Mouse (Mus musculus) hindbrain, embryonic 13.5 days (tissue): ENCODE data around the gene Rsph10b. TPM values are rescaled to one million over a fixed set of nuclear protein-coding genes. Genes with fewer than 3 reads are reported as not detected.

Experiments
- ATAC-seq: fragments of 200-750 bp; cut with Nextera tagmentation; 2 replicates; pipeline ENCODE4 v1.8.0; 2017; ENCODE audit warnings: moderate TSS enrichment; ENCODE audit not compliant: low FRiP score
- H3K27ac ChIP-seq: fragments of 300-500 bp; sonication (generic); 2 replicates; pipeline ENCODE4 v1.5.1; 2015; ENCODE audit warnings: inconsistent platforms, mild to moderate bottlenecking, moderate library complexity
- H3K27me3 ChIP-seq: fragments of 300-500 bp; sonication (generic); 2 replicates; pipeline ENCODE4 v1.6.1; 2015; ENCODE audit warnings: mild to moderate bottlenecking, inconsistent platforms
- H3K36me3 ChIP-seq: fragments of 300-500 bp; sonication (generic); 2 replicates; pipeline ENCODE4 v1.6.1; 2015; ENCODE audit warnings: mild to moderate bottlenecking, inconsistent platforms
- H3K4me1 ChIP-seq: fragments of 300-500 bp; sonication (generic); replicated peaks from 2 replicates; pipeline ENCODE4 v1.6.1; 2015; ENCODE audit warnings: inconsistent platforms
- H3K4me2 ChIP-seq: fragments of 300-500 bp; sonication (generic); 2 replicates; pipeline ENCODE4 v1.6.1; 2015; ENCODE audit warnings: inconsistent platforms, mild to moderate bottlenecking, moderate library complexity
- H3K4me3 ChIP-seq: fragments of 300-500 bp; sonication (generic); 2 replicates; pipeline ENCODE4 v1.5.1; 2015; ENCODE audit warnings: mild to moderate bottlenecking, inconsistent platforms
- H3K9ac ChIP-seq: fragments of 300-500 bp; sonication (generic); 2 replicates; pipeline ENCODE4 v1.6.1; 2015; ENCODE audit warnings: mild to moderate bottlenecking, inconsistent platforms
- H3K9me3 ChIP-seq: fragments of 300-500 bp; sonication (generic); 2 replicates; pipeline ENCODE4 v1.6.1; 2016; ENCODE audit warnings: inconsistent platforms
- WGBS: fragments of 180-500 bp; shearing (Covaris S2); methylation state at CpG from one replicate; pipeline ENCODE4 v1.1.7; 2015; 5-methylcytosine and 5-hydroxymethylcytosine counted together
- polyA plus RNA-seq: library from polyadenylated mRNA; unstranded; fragments of >200 nt; fragmentation: Nextera tagmentation; extraction: Ambion mirVana; gene quantifications from 2 replicates; pipeline ENCODE4 v1.2.1, GENCODE M21; 2015

Rsph10b gene
- polyA plus RNA-seq = 3.1 and 3.2 TPM in 2 replicates

DNA sequence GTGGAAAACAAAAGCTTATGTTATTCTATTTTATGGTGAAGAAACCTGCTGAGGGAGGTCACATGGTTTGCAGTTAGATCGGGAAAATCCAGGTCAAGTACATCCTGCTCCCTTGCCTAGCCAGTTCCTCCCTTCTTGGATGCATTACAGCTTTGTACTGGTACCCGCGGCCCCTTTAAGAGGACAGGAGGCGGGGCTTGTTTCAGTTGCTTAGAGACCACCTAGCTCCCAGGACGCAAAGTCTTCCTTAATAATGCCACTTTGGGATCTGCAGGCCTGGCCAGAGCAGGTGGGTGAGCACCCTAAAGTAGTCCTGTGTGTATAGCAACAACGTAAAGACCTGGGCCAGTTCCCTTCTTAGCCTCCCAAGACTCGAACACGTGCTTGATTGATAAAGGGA lies at the start of gene Rsph10b:
Gene Rsph10b (plus strand): TSS at position 205 of the 400 bp plus-strand sequence.
- Histone ChIP-seq H3K27ac (no peak within 1 kb of the TSS), H3K4me2 (0 out of 2 replicates have a peak within 1 kb of the TSS, but pooled peaks have one; percentile 22), H3K4me1 (peaks cover 4% of the 10 kb centered on the region; the same call in 1 of the 2 replicates), H3K4me3 (0 out of 2 replicates have a peak within 1 kb of the TSS, but pooled peaks have one; percentile 6), H3K9ac (no peak within 1 kb of the TSS), H3K27me3 (no peaks in the 10 kb centered on the region), H3K36me3 (peaks cover 46% of the 10 kb centered on the region), H3K9me3 (no peaks in the 10 kb centered on the region)
- no peak for ATAC-seq
- WGBS = 15% methylated on average over 8 of the region's 8 CpGs

- Histone ChIP-seq H3K27me3 (no peaks in the 10 kb centered on the region), H3K9me3 (no peaks in the 10 kb centered on the region), H3K36me3 (peaks cover 99% of the 10 kb centered on the region), H3K9ac (no peak overlapping the region), H3K4me2 (no peak overlapping the region), H3K4me3 (no peak overlapping the region), H3K27ac (no peak overlapping the region), H3K4me1 (no peaks in the 10 kb centered on the region)
- ATAC-seq = no peak
- WGBS = 97% methylated on average over 3 of the region's 3 CpGs
Observed at GRCm38 (mm10) chr5:143885274-143885673, 47.6 kb upstream of the Rsph10b start.

GRCm38 (mm10) chr5:143890741-143891140 lies 42.1 kb upstream of the Rsph10b start:
- H3K4me3 ChIP-seq = no peak overlapping the region
- H3K27ac ChIP-seq = no peak overlapping the region
- no peak for ATAC-seq
- no peak overlapping the region for H3K4me2 ChIP-seq
- H3K27me3 ChIP-seq = no peaks in the 10 kb centered on the region
- H3K36me3 ChIP-seq = peaks cover 95% of the 10 kb centered on the region
- no peaks in the 10 kb centered on the region for H3K9me3 ChIP-seq
- H3K9ac ChIP-seq = no peak overlapping the region
- no peaks in the 10 kb centered on the region for H3K4me1 ChIP-seq
- WGBS = 92% methylated on average over 6 of the region's 6 CpGs

DNA sequence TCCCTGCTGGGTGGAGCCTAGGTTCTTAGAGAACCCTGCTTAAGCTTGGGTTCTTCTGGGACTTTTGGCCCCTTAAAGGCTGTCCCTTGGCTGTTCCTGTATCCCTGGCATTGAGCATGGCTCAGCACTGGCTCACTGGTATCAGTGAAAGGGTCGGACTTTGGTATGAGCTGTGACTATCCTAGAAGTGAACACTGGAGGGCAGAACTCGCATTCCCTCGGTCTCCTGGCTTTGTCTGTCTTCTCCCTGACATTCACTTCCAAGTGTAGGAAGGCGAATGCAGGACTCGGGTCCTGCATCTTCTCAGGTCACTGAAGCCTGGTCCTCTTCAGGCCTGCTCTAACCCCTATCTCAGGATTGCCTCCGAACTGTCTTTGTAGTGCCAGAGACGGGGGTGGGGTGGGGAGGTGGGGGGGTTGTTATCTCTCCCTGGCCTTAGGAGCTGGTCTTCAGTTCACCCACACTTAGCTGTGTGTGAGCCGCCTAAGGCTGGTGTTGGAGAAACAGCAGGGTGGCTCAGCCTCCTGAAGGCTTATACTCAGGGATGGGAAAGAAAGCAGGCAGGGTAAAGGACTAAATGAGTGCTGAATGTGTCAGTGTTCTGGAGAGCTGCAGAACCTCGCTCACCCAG lies 40.5 kb upstream of the Rsph10b start:
- Histone ChIP-seq H3K4me2 (no peak overlapping the region), H3K36me3 (peaks cover 91% of the 10 kb centered on the region), H3K9ac (no peak overlapping the region), H3K4me1 (no peaks in the 10 kb centered on the region), H3K27me3 (no peaks in the 10 kb centered on the region), H3K4me3 (no peak overlapping the region), H3K27ac (no peak overlapping the region), H3K9me3 (no peaks in the 10 kb centered on the region)
- WGBS = 78% methylated on average over 9 of the region's 9 CpGs
- no peak for ATAC-seq

GRCm38 (mm10) chr5:143893396-143893795 lies 39.4 kb upstream of the Rsph10b start:
- Histone ChIP-seq H3K36me3 (peaks cover 91% of the 10 kb centered on the region), H3K4me3 (no peak overlapping the region), H3K27ac (no peak overlapping the region), H3K4me2 (no peak overlapping the region), H3K9me3 (no peaks in the 10 kb centered on the region), H3K9ac (no peak overlapping the region), H3K4me1 (no peaks in the 10 kb centered on the region), H3K27me3 (no peaks in the 10 kb centered on the region)
- ATAC-seq = no peak
- WGBS = 88% methylated on average over 5 of the region's 5 CpGs

- no peak for ATAC-seq
Observed at GRCm38 (mm10) chr5:143897635-143898330, 35.1 kb upstream of the Rsph10b start, which contains the start of gene Ankrd61. Gene Ankrd61, minus strand, starts transcription at chr5:143897685.

DNA sequence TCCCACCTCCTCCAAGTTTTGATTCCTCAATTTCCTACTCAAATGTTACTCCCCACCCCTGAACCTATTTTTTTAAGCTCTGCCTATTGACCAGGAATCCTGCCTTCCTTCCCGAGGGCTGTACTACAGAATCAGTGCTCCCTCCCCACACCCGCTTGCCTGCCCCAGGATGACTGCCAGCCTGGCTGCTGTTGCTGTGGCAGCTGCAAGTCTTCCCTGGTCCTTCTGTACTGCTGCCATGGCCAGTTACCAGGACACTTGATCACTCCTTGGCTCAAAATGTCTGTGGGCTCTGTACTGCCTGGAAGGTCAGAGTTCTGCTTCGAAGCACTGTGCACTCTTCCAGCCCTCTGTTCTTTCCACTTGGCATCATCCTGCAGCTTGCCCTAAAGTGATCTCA lies 30.7 kb upstream of the Rsph10b start:
- ATAC-seq = no peak
- H3K9ac ChIP-seq = no peak overlapping the region
- H3K27ac ChIP-seq = no peak overlapping the region
- H3K4me3 ChIP-seq = no peak overlapping the region
- peaks cover 93% of the 10 kb centered on the region for H3K36me3 ChIP-seq
- no peaks in the 10 kb centered on the region for H3K9me3 ChIP-seq
- 84% methylated on average over 3 of the region's 3 CpGs for WGBS
- no peak overlapping the region for H3K4me2 ChIP-seq
- no peaks in the 10 kb centered on the region for H3K4me1 ChIP-seq
- H3K27me3 ChIP-seq = no peaks in the 10 kb centered on the region

More at GRCm38 (mm10) chr5:143897635-143898330, 35.1 kb upstream of the Rsph10b start, which contains the start of gene Ankrd61:
- no peak within 1 kb of the TSS for H3K9ac ChIP-seq
- H3K27me3 ChIP-seq = no peaks in the 10 kb centered on the region
- H3K36me3 ChIP-seq = peaks cover 91% of the 10 kb centered on the region
- H3K4me2 ChIP-seq = no peak within 1 kb of the TSS
- H3K4me1 ChIP-seq = no peaks in the 10 kb centered on the region
- H3K9me3 ChIP-seq = no peaks in the 10 kb centered on the region
- no peak within 1 kb of the TSS for H3K27ac ChIP-seq
- no peak within 1 kb of the TSS for H3K4me3 ChIP-seq
- WGBS = 88% methylated on average over 14 of the region's 14 CpGs

DNA sequence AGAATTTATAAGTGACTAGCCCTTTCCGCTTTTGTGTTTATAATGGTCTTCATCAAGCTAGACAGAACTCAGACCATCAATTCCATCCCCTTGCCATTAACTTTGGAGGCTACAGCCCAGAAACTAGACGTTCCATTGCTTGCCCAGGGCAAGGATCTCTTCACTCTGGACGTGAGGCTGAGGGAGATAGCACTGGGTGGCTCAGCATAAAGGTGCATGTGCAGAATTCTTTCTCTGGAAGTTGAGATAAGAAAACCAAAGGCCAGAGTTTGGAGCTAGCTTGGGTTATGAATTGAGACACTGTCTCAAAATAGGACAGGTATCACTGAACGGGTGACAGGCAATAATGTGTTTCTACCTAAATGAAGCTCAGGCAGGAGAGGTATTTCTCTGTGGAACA lies 29.0 kb upstream of the Rsph10b start:
- Histone ChIP-seq H3K9ac (no peak overlapping the region), H3K4me3 (no peak overlapping the region), H3K27me3 (no peaks in the 10 kb centered on the region), H3K4me2 (no peak overlapping the region), H3K36me3 (peaks cover 79% of the 10 kb centered on the region), H3K27ac (no peak overlapping the region), H3K9me3 (no peaks in the 10 kb centered on the region), H3K4me1 (peaks cover 16% of the 10 kb centered on the region)
- ATAC-seq = no peak
- WGBS = 92% methylated on average over 4 of the region's 4 CpGs

DNA sequence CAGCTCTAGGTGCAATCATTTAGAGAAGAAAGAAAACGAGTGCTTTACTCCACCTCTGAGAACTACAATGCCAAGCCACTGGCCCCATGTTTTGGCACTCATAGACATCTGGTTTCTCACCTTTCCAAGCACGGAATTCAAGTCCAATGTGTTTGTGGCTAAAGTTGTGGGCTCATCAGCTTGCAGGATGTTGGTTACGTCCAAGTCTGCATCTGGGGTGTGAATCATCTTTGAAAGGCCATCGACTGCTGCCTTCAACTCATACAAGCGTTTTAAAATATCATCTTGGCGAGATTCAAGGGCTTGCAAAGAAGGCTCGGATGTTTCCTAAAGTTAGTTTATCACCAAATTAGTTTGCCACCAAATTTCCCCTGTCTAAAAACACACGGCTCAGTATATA lies 26.4 kb upstream of the Rsph10b start:
- Histone ChIP-seq H3K9me3 (no peaks in the 10 kb centered on the region), H3K27me3 (no peaks in the 10 kb centered on the region), H3K4me2 (no peak overlapping the region), H3K36me3 (peaks cover 54% of the 10 kb centered on the region), H3K4me1 (peaks cover 28% of the 10 kb centered on the region), H3K27ac (no peak overlapping the region), H3K9ac (no peak overlapping the region), H3K4me3 (no peak overlapping the region)
- 92% methylated on average over 8 of the region's 8 CpGs for WGBS
- no peak for ATAC-seq

DNA sequence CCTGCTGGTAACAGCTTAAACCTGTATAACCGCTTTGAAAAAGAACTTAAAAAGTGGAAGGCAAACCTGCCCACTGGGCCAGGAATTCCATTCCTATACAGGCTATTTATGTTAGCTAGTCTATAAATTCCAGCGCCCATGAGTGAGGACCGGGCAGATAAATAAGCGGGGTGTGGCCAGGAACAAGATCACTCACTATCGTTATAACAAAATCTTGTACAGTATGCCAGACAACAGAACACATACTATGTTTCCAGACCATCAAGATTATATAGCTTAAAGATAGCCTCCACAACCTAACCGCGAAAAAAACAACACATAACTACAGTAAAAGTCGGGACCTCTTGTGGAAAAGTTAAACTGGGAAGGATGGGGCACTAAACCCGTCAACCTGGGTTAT lies 23.9 kb upstream of the Rsph10b start:
- peak overlapping the region; percentile 76 for H3K4me3 ChIP-seq
- WGBS = 3% methylated on average over 9 of the region's 9 CpGs
- 0 out of 2 replicates have a peak, but pooled peaks have one; percentile 0 for ATAC-seq
- peak overlapping the region; percentile 77 for H3K4me2 ChIP-seq
- H3K27me3 ChIP-seq = no peaks in the 10 kb centered on the region
- peak overlapping the region; percentile 81 for H3K27ac ChIP-seq
- H3K9me3 ChIP-seq = no peaks in the 10 kb centered on the region
- H3K9ac ChIP-seq = peak overlapping the region; percentile 81
- peaks cover 28% of the 10 kb centered on the region for H3K4me1 ChIP-seq
- H3K36me3 ChIP-seq = peaks cover 35% of the 10 kb centered on the region

DNA sequence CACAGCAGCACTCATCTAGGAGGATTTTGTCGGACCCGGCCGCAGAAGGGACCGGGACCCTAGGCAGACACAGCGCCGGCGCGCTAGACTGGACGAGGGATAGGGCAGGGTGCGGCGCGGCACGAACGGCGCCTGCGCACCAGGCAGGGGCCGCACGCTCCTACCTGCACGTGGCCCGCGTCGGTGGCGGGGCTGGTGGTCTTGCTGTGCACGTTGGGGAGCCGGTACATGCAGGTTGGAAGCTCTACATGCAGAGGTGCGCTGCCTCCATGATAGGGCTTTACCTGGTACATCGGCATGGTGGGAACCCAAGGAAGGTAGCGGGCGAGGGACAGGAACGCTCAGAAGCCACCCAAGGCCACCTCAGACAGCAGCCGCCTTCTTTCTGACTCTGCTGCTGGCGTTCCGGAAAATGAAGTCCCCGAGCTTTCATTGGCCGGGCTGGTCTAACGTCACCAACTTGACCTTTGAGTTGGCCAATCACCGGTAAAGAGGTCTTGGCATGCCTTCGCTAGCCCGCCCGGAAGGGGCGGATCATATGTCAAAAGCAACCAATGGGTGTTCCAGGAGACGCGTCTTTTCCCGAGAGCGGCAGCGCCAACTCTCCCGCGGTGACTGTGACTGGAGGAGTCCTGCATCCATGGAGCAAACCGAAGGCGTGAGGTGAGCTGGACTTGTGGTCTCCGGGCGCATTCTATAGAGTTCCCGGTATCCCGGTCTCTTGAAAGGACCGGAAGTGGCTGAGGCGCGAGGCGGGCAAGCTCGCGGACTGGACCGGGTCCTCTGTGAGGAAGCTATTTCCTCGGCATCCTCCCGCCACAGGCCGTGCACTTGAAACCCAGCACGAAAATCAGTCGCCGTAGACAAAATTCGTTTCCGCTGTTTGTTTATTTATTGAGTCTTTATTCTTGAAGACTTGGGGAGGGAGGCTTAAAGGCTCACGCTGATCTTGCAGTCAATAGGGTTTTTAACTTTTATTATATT lies 23.1 kb upstream of the Rsph10b start, which contains the start of the genes Aimp2 and Pms2:
Gene Aimp2 (minus strand): TSS at position 431 of the 984 bp plus-strand sequence.
Gene Pms2 (plus strand): TSS at position 548 of the 984 bp plus-strand sequence.
- Histone ChIP-seq H3K9ac (peak within 1 kb of the TSS; percentile 81), H3K9me3 (no peaks in the 10 kb centered on the region), H3K27ac (peak within 1 kb of the TSS; percentile 81), H3K4me3 (peak within 1 kb of the TSS; percentile 76), H3K4me2 (peak within 1 kb of the TSS; percentile 82), H3K4me1 (peaks cover 28% of the 10 kb centered on the region), H3K36me3 (peaks cover 32% of the 10 kb centered on the region), H3K27me3 (no peaks in the 10 kb centered on the region)
- WGBS = under 1% methylated on average over 70 of the region's 70 CpGs
- peak; percentile 100 for ATAC-seq

DNA sequence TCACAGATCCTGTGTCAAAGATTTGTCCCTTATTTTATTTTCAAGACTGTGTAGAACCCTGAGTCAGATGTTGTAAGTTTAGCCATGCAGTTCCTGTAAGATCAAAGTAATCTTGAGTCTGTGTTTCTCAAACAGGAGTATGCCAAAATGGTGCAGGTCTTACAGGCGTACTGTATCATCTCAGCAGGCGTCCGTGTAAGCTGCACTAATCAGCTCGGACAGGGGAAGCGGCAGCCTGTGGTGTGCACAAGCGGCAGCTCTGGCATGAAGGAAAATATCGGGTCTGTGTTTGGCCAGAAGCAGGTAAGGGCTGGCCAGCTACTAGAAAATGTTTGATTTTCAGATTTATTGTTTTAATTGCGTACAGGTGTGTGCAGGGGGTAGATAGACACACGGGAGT lies 16.6 kb upstream of the Rsph10b start:
- WGBS = 94% methylated on average over 9 of the region's 9 CpGs
- Histone ChIP-seq H3K27me3 (no peaks in the 10 kb centered on the region), H3K27ac (no peak overlapping the region), H3K9me3 (no peaks in the 10 kb centered on the region), H3K4me2 (no peak overlapping the region), H3K4me1 (peaks cover under 1% of the 10 kb centered on the region), H3K4me3 (no peak overlapping the region), H3K9ac (no peak overlapping the region), H3K36me3 (peaks cover 58% of the 10 kb centered on the region)
- ATAC-seq = no peak
